Mouse (Mus musculus) ES-CJ7 (cell line): ENCODE results near the gene Rmdn2.

Source experiments
- DNase-seq: peaks from one replicate; pipeline ENCODE4 v3.0.0; 2011; ENCODE audit warnings: low read depth, low spot score

The Rmdn2 gene

GRCm38 (mm10) chr17:79611545-79611944 is at the start of gene Rmdn2:
TSS of gene Rmdn2 (plus strand) at chr17:79611863.
- no peak for DNase-seq

DNA sequence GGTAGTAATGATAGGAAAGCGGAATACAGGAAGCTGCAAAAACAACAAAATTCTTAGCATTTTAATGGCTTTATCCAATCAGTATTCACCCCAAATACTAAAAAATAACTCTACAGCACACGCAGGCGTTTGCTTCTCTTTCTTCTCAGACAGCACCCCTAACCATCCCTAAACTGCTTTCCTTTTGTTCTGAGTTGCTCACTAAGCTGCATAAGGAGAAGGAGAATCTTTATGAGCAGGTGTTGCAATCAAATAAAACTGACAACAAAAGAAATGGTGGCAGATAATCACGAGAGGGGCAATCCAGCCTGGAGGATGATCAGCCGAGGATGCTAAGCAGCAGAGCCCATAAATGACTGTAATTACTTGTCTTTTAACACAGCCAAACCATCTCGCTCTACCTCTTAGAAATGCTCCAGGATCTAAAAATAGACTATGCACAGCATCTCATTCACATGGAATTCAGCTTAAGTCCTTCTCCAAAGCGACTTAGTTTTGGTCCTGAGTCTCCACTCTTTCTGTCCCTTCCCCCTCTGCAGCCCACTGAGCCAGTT is 48.5 kb upstream of the Rmdn2 start:
- DNase-seq: no peak

DNA sequence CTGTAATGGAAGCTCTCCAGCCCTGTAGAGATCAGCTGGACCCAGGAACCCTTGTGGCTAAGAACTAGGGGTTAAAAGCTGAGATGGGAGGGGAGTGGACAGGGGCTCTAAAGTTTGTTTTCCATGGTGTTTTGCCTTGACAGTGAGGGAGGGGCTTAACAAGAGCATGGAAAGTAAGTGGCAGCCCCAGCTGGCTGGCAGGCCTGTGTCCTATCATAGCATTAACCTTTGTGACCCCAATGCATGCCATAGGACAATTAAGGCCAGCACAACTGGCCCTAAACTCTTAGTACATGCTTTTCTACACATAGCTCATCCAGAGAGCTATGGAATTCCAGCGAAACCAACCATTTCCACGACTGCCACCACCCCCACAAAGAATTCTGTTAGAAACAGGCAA is 47.9 kb upstream of the Rmdn2 start:
- DNase-seq: no peak

GRCm38 (mm10) chr17:79565241-79565961 is 46.3 kb upstream of the Rmdn2 start:
- no peak for DNase-seq

DNA sequence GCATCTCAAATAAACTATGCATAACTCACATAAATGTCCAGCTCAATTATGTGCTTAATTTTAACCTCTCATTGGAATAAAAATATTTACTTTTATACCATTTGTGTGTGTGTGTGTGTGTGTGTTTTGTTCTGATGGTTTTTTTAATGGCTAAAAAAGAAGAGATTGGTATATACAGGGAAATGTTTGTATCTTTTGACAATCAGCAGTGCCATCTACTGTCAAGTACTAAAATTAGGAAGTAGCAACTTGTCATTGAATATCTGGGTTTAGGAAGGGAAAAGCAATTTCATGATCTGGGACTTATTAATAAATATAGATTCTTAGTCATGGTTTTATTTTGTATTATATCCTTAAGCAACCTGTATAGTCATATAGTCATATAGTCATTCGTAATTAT is 43.3 kb upstream of the Rmdn2 start:
- peak; percentile 9 for DNase-seq

- DNase-seq: no peak
Observed at GRCm38 (mm10) chr17:79578328-79578727, 33.3 kb upstream of the Rmdn2 start.

DNA sequence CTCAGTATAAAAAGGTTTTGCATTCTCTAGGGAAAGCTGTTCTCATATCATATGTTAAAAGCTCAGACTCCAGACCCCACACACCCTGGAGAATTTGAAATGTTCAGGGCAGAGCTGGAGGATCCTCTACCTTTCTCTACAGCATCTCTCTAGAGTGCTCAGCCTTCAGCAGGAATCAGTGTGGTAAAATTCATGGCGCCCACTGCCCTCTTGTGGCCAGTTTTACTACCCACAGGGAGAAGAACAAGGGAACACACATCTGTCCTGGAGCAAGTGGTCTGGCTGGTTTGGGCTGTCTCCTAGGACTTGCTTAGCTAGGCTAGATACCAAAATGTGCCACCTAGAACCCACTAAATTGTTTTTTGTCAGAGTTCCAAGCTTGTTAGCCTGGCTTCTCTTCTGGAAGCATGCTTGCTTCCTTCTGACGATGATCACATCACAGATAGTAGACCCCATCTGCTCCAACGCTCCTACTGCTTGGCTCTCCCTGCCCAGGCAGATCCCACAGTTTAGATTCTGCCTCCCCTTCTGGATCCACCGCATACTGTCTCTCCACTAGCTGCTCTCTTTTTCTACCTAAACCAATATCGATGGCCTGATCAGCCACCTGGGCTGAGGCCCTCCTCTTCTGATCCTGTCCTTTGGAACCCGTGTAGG is 31.3 kb upstream of the Rmdn2 start:
- DNase-seq: peak; percentile 79

GRCm38 (mm10) chr17:79583466-79583865 is 28.2 kb upstream of the Rmdn2 start:
- DNase-seq: no peak

DNA sequence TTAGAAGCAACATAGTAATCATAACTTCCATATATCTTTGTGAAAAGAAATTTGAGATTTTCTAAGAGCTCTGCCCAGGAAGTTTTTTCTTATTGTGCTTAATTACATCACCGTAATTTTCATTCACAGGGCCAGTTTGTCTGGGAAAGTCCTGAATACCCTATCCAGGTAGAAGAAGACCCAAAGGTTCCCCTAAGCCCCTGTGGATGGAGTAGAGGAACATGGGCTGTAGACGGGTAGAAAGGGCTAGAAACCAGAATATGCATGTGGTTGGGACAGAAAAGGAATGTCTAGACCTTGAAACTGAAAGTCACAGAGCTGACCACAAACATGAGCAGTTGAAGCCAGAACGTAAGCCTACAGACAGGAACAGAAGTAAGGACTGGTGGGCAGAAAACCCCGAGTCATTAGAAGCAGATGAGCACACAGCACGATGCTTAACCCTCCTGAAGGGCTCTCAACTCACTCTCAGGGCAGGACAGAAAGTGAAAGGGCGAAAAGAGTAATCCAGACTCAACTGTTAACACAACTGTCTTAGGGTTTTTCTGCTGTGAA is 27.3 kb upstream of the Rmdn2 start:
- DNase-seq: no peak

- no peak for DNase-seq
Observed at GRCm38 (mm10) chr17:79589913-79590312, 21.8 kb upstream of the Rmdn2 start.

DNA sequence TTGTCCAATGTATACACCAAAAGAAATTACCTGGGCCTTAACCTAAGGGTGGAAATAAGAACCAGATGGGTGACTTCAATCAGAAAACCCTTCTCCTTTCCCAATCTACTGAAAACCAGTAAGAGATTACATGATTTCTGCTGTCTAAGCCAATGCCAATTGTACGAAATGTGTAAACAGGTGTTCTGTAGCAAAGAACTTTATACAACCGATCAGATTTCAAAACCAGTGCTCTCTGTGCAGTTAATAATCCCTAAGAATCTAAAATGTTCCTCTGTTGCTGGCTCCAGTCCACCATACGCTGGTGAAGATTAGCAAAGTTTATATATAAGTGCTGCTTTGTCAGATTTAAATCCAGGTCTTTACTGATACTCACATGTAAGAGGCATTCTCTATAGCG is 15.7 kb upstream of the Rmdn2 start:
- no peak for DNase-seq

DNA sequence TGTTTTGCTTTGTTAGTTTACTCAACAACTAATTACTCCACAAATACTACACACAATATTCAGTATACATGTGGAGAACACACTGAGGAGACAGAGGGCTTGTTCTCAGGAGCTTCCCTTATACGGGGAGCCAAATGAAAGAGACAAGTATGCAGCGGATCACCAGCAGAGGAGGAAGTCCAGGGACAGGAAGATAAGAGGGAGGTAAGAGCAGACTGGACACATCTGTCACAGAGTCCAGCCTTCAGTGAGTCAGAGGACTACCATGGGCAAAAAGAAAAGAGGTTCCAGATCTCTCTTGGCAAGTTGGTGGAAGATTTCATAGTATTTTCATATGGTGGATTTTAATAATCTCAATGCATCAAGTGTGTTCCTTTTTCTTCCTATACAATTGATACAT is 13.5 kb upstream of the Rmdn2 start:
- DNase-seq: no peak

DNA sequence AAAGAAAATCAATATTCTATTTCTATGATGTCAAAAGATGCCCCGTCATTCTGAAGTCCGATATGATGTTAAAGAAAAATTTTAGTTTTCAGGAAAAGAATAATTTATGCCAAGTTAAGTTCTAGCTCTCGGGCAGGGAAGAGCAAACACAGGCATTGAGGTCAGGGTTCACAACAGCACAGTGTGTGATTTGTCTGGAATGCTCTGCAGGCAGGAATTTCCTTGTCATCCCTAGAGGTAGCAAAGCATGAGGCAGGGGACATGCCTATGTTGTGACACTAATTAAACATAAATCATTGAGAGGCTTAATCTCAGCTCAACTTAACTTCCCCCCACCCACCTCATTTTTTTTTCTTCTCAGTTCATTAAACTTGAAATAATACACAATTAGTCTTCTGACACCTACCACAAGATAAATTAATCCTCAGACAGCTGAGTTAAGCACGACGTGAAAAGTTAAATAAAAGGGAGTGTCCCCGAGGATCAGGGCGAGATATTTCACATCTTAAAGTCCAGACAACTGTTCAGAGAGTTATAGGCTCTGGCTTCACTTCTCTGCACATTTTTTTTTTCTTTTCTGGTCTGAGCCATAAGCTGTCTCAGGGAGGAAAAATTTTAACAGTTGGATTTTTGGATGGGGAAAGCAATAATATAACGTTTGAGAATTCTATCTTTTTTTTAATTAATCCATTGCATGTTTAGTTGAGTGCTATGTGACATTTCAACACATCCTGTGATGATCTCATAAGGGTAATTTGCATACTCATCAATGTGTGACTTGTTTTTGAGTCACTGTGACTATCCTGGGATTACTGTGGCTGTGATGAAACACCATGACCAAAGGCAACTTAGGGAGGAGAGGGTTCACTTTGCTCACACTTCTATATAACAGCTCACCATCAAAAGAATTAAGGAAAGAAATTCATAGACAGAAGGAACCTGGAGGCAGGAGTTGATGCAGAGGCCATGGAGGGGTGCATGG is 12.8 kb upstream of the Rmdn2 start:
- no peak for DNase-seq

DNA sequence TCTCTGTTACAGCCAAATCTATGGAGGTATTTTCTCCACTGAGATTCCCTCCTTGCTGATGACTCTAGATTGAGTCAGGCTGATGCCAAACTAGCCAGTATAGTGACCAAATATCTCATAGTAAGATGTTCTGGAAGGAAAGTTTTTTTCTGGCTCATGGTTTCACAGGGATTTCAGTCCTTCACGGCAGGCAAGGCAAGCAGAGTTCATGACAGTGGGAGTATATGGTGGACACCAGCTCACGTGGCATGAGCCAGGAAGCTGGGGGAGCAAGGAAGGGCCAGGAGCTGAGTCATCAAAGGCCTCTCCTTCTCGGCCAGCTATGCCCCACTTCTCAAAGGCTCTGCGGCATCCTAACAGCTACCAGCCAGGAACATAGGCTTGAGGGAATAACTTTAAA is 11.6 kb upstream of the Rmdn2 start:
- no peak for DNase-seq

- DNase-seq: no peak
Observed at GRCm38 (mm10) chr17:79602381-79602780, 9.3 kb upstream of the Rmdn2 start.

DNA sequence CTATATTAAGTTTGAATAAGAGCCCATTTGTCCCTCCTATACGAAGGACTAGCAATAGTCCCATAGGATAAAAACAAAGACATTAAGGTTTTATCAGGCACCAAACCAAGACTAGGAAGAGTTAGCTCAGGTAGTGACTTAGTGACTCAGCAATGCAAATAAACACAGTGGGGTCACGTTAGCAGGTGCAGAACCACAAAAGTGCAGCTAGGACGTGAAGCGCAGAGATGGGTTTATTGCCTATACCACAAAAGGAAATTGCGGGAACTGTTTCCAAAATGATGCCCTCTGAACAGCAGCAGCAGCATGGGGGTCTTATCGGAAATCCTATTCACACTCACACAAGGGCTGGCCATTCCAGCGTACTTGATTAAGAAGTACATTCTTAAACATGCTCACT is 8.2 kb upstream of the Rmdn2 start:
- DNase-seq: no peak

- DNase-seq: no peak
Observed at GRCm38 (mm10) chr17:79605794-79606193, 5.9 kb upstream of the Rmdn2 start.

DNA sequence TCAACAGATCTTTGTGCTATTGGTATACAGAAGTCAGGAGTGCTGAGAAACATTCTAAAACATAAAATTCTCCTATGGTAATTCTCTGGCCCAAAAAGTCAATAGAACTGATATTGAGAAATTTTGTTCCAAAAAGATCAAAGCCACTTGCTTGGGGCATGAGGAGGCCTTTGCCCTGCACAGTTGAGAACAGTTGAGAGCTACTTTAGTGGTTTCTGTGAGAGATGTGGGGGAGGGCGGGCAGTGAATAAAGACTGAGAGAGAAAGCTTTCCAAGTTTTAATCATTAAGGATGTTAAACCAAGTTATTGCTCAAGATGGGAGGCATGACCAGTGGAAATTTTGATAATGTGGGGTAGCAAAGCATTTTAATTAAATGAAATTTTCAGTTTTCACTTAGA is 2.0 kb upstream of the Rmdn2 start:
- DNase-seq: no peak

DNA sequence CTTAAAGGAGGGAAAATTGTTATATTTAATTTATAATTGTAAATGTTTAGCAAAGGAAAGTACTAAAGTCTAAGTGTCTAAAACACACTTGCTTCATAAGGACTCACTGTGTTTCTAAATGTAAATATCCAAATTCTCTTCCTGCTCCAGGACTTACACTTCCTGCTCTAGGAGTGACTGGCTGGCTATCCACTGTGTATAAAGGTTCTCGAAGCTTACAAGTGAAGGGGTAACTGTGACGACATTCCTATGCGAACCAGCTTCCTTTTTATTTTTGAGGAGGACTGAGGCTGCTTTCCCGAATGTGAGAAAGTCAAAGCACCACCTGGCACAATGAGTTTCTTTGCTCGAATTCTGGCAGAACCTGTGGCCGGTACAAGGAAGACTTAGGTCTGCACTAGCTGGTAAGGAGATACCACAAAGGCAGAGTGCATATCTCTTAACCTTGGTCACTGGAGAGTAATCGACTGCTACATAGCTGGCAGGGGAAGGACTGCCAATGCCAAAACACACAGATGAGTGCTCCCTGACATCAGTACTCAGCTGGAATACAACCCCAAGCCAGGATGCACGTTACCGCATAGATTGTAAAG is 1.4 kb upstream of the Rmdn2 start:
- no peak for DNase-seq

GRCm38 (mm10) chr17:79614691-79615588 is 3.3 kb downstream of the Rmdn2 start:
- peak; percentile 62 for DNase-seq
